Mouse (Mus musculus) heart, adult 2 months (tissue): ENCODE measurements around the gene Islr2. TPM values are rescaled to one million over a fixed set of nuclear protein-coding genes. Genes with fewer than 3 reads are reported as not detected.

Experiments
- DNase-seq, 2 experiments: peaks; one replicate each; pipeline ENCODE4 v3.0.0; 2021
- H3K27ac ChIP-seq: fragments of 200-600 bp; 2 replicates; pipeline ENCODE4 v1.8.1; 2022
- H3K27me3 ChIP-seq: fragments of 200-500 bp; 2 replicates; pipeline ENCODE4 v1.6.1; 2012; ENCODE audit warnings: mild to moderate bottlenecking, low read length, inconsistent platforms, mixed read lengths; ENCODE audit not compliant: control insufficient read depth, insufficient read depth
- H3K36me3 ChIP-seq: fragments of 200-500 bp; 2 replicates; pipeline ENCODE4 v1.6.1; 2012; ENCODE audit warnings: low read length, inconsistent platforms; ENCODE audit not compliant: control insufficient read depth, insufficient read depth
- H3K4me1 ChIP-seq: fragments of 200-500 bp; 2 replicates; pipeline ENCODE4 v1.6.1; 2011; ENCODE audit warnings: low read length; ENCODE audit not compliant: control insufficient read depth, insufficient read depth
- H3K4me3 ChIP-seq: fragments of 200-600 bp; 2 replicates; pipeline ENCODE4 v1.8.1; 2022
- H3K79me2 ChIP-seq: fragments of 200-500 bp; replicated peaks from 2 replicates; pipeline ENCODE4 v1.6.1; 2012; ENCODE audit warnings: mild to moderate bottlenecking, inconsistent platforms, low read length, moderate library complexity, mixed read lengths; ENCODE audit not compliant: control insufficient read depth, insufficient read depth
- H3K9ac ChIP-seq: fragments of 200-500 bp; 2 replicates; pipeline ENCODE4 v1.6.1; 2012; ENCODE audit warnings: low read depth, mild to moderate bottlenecking, control low read depth, inconsistent platforms, low read length, mixed read lengths
- CTCF ChIP-seq: fragments of 200-600 bp; IDR thresholded peaks from 2 replicates; pipeline ENCODE4 v1.8.1; 2022; ENCODE audit warnings: antibody characterized with exemption, mild to moderate bottlenecking, moderate library complexity
- EP300 ChIP-seq: fragments of 200-500 bp; IDR thresholded peaks from 2 replicates; pipeline ENCODE4 v1.6.1; 2011; ENCODE audit warnings: low read depth, low read length, control low read depth; ENCODE audit not compliant: insufficient read depth
- POLR2A ChIP-seq: fragments of 200-500 bp; IDR thresholded peaks from 2 replicates; pipeline ENCODE4 v1.6.1; 2011; ENCODE audit warnings: mild to moderate bottlenecking, low read depth, low read length, control low read depth; ENCODE audit not compliant: insufficient read depth
- WGBS: fragments of 180-500 bp; shearing (Covaris S2); methylation state at CpG from one replicate; pipeline ENCODE4 v1.1.7; 2018; 5-methylcytosine and 5-hydroxymethylcytosine counted together
- intact Hi-C: fragments of 180-260 bp; cut with DNase I; formaldehyde crosslinking; loops from one replicate; pipeline ENCODE4 v1.15.1; 2025
- polyA plus RNA-seq: library from polyadenylated mRNA; depleted of rRNA; stranded (reverse); fragments of >200 nt; gene quantifications from 2 replicates; pipeline ENCODE4 v1.2.3, GENCODE M21; 2012
- total RNA-seq, 2 experiments: library from RNA; stranded (reverse); gene quantifications; 2 replicates each; pipeline ENCODE4 v1.2.3; 2021

Gene Islr2
- total and polyA plus RNA-seq, 3 experiments: 0.57 to 0.96 (median 0.61) TPM

- intact Hi-C loops: no loop called here
- DNase-seq: no peak
- WGBS: 7% methylated on average over 41 of the region's 41 CpGs
Observed at GRCm38 (mm10) chr9:58199381-58200269, 4.5 kb downstream of the Islr2 start.

GRCm38 (mm10) chr9:58198801-58199371 is 5.2 kb downstream of the Islr2 start:
- H3K4me1 ChIP-seq: no peaks in the 10 kb centered on the region
- 8% methylated on average over 38 of the region's 38 CpGs for WGBS
- intact Hi-C loops: no loop called here

More at GRCm38 (mm10) chr9:58199381-58200269, 4.5 kb downstream of the Islr2 start:
- Histone ChIP-seq H3K79me2 (no peaks in the 10 kb centered on the region), H3K27ac (no peak overlapping the region), H3K27me3 (peaks cover 33% of the 10 kb centered on the region), H3K36me3 (no peaks in the 10 kb centered on the region), H3K4me1 (no peaks in the 10 kb centered on the region), H3K4me3 (no peak overlapping the region), H3K9ac (no peak overlapping the region)
- no peak for TF ChIP-seq POLR2A
- no peak for TF ChIP-seq CTCF
- no peak for TF ChIP-seq EP300

DNA sequence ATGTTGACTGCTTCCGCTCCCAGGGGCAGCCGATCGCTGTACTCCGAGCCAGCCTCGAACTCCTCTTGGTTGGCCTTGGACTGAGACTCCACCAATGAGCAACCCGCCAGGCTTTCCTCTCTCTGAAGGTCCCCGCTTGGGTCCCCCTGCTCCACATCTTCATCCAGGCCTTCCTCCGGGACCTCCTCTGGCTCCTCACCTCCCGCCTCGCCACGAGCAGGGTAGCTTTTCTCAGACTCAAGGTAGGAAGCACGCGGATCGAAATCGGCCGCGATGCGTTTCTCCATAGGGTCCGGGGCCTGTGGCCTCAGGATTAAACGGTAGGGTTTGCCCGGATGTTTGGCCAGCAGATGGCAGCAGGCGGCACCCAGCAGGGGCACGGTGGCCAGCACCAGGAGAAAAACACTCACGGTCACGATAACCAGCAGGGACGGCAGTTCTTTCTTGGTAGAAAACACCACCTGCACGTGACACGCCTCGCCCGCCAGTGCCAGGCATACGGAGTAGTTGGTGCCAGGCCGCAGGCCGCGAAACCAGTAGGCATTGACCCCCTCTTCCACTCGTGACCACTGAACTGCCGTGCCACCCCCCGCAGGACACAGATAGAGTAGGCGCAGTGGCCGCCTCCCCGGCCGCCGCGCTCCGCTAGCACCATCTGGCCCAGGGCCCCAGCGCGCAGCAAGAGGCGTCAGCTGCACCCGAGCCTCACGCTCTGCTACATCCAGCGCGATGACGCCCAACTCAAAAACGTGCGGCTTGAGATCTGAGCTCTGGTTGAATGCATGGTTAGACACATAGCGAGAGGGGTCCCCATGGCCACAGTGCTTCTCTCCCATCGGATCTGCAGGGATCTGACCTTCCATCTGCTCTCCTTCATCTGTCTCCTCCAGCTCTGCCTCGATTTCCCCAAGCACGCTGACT is 6.1 kb downstream of the Islr2 start:
- Histone ChIP-seq H3K79me2 (no peaks in the 10 kb centered on the region), H3K27me3 (peaks cover 30% of the 10 kb centered on the region), H3K36me3 (no peaks in the 10 kb centered on the region), H3K9ac (no peak overlapping the region), H3K4me1 (no peaks in the 10 kb centered on the region), H3K4me3 (peak overlapping the region; percentile 30; the same call in 1 of the 2 replicates), H3K27ac (no peak overlapping the region)
- TF ChIP-seq POLR2A (no peak), EP300 (no peak), CTCF (peak; percentile 71)
- DNase-seq: peak; percentile 57 to 69
- intact Hi-C loops: no loop called here
- 5% methylated on average over 58 of the region's 58 CpGs for WGBS

More at GRCm38 (mm10) chr9:58198801-58199371, 5.2 kb downstream of the Islr2 start:
- H3K9ac ChIP-seq: no peak overlapping the region
- DNase-seq: no peak
- TF ChIP-seq EP300 (no peak), CTCF (no peak), POLR2A (no peak)
- peaks cover 34% of the 10 kb centered on the region for H3K27me3 ChIP-seq
- no peak overlapping the region for H3K27ac ChIP-seq
- no peaks in the 10 kb centered on the region for H3K36me3 ChIP-seq
- H3K79me2 ChIP-seq: no peaks in the 10 kb centered on the region
- no peak overlapping the region for H3K4me3 ChIP-seq

DNA sequence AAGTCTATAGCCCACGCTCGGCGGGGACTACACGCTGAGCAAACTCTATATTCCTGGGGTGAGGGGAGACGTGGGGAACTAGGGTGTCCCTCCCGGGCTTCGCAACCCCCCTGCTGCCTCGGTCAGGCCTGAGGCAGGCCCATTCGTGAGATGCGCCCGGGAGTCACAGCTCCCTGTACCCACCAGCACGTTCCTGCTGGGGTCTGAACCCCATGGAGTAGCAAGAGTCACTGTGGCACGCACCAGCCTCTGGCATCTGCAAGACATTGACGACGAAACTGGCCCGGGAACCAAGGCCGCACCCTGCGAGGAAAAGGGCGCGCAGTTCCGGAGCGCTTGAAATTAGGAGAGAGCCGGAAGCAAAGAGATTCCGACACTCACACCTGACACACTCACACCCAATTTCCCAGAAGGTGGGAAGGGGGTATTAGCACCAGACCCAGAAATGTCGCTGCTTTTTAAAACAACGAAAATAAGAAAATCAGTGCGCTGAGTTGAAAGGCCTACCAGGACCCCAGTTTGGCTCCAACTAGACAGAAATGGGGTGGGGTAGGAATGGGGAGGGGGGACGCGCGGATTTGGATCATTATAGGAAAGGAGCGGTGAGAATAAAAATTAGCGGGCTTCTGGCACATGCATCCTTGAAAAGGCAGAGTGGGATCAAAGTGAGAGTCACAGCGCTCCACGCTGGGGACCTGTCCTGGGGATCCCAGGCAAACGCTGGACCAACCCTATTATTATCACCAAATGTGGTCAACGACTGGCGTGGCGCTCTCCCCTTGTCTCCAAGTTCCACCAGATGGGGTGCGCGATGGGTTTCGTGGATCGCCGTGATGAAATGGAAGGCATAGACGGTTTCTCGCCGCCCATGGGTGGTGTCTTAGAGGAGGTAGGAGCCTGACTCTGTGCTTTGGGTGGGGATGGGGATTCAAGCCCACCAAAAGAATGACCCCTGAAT is 7.2 kb downstream of the Islr2 start:
- H3K4me3 ChIP-seq: no peak overlapping the region
- intact Hi-C loops: no loop called here
- DNase-seq: no peak
- H3K27me3 ChIP-seq: peaks cover 25% of the 10 kb centered on the region
- H3K9ac ChIP-seq: no peak overlapping the region
- H3K36me3 ChIP-seq: no peaks in the 10 kb centered on the region
- H3K4me1 ChIP-seq: no peaks in the 10 kb centered on the region
- TF ChIP-seq EP300 (no peak), CTCF (no peak), POLR2A (no peak)
- WGBS: 15% methylated on average over 46 of the region's 46 CpGs
- H3K79me2 ChIP-seq: no peaks in the 10 kb centered on the region
- no peak overlapping the region for H3K27ac ChIP-seq

DNA sequence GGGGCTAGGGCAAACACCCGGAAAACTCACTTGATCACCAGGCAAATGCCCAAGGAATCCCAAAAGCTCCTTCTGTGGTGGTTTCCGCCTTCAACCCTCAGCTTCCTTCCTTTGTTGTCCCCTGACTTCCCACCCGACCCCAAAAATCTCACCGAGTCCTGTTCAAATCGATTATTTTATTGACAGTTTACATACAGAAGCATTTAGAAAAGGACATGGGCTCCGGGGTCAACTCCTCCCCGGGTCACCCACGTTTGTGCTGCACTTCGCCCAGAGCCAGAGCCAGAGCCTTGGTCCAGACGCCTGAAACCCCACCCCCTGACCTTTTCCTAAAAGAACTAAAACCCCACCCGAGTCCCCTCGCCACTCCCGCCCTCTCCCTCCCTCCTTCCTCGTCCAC is 8.0 kb downstream of the Islr2 start:
- Histone ChIP-seq H3K36me3 (no peaks in the 10 kb centered on the region), H3K9ac (no peak overlapping the region), H3K79me2 (no peaks in the 10 kb centered on the region), H3K4me3 (no peak overlapping the region), H3K27me3 (peaks cover 23% of the 10 kb centered on the region), H3K4me1 (no peaks in the 10 kb centered on the region), H3K27ac (no peak overlapping the region)
- TF ChIP-seq CTCF (no peak), EP300 (no peak), POLR2A (no peak)
- intact Hi-C loops: no loop called here
- DNase-seq: no peak
- 9% methylated on average over 14 of the region's 14 CpGs for WGBS
